Mouse (Mus musculus) cerebellum, adult 11-12 months (tissue): ENCODE measurements around the gene Sh3pxd2a.
"Not testable (repeated sequence)": the region's sequence is repeated elsewhere in the genome, so short reads cannot be mapped to it uniquely, and the experiment has no call there.

ENCODE experiments used
- DNase-seq: peaks from one replicate; pipeline ENCODE4 v3.0.0; 2022

Gene Sh3pxd2a

DNA sequence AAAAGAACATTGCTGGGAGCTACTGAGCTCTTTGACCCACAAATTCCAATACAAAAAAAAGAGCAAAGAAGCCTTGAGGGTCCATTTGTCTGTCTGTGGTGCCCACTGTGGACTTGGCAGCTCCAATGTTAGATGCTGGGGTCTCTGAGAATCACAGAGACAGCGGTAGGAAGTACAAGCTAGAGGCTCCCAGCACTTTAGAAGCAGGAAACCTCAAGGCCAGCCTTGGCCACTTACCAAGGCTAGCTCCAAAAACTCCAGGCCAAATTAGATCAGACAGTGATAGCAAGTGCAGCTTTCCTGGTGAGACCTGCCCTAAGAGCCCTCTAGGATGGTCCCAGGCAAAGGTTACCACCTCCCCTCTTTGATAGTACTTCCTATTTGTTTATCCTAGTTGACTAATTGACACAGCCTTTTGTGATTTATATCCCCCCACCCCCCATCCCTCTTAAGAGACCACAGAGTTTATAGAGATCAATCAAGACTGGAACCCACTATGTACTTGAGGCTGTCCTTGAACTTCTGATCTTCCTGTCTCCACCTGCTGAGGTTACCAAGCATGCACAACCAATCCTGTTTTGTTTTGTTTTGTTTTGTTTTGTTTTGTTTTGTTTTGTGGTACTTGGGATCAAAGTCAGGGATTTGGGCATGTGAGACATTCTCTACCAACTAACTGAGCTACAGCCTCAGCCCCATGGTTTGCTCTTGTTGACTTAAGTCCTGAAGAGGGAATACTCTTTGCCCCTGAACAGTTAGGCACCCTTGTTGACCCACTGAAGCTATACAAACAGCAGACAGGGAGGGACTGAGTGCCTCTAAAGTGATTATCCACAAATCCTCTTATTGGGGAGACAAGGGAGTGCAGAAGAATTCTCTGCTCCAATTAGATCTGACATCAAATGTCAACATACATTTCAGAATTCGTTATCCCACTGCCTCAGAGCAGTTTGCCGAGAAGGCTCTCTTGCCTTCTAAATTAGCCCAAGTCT, 60.5 kb downstream of the Sh3pxd2a start:
- no peak for DNase-seq

DNA sequence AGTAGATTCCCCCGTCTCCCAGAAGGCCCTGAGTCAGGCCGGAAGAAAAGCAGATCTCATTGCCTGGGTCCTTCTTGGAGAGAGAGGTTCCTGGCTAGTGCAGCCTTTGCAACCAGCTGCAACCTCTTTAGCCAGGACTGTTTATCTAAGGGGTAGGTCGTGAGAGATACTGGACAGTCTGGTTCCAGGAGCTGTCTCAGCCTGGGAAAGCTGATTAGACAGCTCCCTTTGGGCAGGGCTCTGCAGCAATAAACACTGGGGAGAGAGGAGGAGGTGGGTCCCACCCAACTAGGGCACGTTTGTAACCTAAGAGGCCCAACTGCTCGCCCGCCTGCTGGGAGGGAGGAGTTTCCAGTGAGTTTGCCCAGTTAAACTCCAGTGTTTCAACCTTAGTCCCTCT, 61.2 kb downstream of the Sh3pxd2a start:
- no peak for DNase-seq

DNA sequence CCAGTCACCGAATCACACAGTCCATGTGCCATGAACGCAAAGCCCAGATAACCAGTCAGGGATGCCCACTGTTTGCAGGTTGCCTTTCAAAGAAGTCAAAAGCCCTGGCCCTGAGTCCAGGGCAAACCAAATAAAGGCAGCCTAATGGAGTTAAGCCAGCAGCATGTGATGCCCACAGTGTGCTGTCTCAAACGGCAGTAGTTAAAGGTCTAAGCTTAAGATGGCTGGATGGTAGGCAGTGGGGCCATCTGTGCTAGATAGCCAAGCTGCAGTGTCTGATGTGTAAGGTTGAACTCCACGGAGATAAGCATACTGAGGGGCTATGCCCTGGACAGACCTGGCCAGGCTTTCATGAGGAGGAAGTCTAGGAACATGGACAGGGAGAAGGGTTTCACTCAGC, 61.7 kb downstream of the Sh3pxd2a start:
- DNase-seq: no peak

DNA sequence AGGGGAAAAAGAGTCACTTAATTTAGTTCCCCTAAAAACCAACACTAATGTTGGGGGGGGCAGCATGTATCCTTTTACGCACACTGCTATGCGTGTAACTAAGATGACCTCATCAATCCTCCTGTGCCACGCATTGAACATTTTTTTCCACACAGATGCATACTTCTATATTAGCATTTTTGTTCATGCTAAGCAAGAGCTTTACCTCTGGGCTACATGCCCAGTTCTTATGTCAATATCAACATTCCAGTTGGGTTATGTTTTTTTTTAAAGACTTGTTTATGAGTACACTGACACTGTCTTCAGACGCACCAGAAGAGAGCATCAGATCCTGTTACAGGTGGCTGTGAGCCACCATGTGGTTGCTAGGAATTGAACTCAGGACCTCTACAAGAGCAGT, 64.5 kb downstream of the Sh3pxd2a start:
- DNase-seq: no peak

DNA sequence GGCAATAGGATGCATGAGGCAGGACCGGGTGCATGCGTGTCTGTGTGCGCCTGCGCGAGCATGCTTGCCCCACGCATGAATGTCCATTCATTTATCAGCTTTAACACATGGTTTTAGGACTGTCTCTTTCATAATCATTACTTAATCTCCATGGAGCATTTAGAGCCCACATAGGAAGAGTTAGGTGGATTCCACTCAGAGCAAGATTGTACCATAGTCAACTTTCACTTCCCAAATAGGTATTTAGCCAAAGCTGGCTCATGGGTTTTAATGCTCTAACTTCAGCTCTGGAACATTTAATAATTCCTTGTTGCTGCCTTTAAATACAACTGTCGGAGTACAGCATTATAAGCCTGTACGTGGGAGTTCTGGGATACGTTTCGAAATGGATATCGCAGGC, 65.2 kb downstream of the Sh3pxd2a start:
- no peak for DNase-seq

DNA sequence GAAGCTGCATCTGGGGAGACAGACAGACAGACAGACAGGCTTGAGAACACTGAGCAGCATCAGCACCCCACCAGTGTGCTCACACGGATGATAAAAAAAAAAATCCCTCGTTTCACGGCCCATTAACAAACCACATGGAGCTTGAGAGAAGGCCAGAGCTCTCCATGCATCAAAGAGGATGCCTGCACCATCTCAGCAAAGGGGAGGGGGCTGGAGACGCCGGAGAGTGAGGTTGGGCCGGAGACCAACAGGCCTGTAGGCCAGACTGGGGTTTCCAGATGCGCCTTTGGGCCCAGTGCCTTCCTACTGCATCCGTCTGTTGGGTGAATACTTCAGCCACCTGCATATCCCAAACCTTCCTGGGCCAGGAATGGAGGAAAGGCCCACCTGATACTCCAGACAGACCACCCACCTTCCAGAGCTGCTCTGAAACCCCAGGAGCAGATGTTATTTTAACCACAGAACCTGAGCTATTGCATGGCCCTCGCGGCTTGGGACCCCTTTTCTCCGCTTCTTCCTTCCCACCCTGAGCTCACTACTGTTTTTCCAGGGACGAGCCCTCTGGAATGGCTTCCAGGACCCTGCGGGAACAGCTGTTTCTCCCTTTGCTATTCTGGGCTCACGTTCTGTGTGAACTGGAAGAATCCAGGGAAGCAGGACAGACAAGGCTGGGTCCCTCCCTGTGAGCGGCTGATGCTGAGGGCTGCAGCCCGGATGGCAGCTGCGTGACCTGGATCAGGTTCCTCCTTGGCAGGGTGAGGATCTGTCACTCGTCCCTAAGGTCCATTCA, 66.1 kb downstream of the Sh3pxd2a start:
- DNase-seq: no peak

DNA sequence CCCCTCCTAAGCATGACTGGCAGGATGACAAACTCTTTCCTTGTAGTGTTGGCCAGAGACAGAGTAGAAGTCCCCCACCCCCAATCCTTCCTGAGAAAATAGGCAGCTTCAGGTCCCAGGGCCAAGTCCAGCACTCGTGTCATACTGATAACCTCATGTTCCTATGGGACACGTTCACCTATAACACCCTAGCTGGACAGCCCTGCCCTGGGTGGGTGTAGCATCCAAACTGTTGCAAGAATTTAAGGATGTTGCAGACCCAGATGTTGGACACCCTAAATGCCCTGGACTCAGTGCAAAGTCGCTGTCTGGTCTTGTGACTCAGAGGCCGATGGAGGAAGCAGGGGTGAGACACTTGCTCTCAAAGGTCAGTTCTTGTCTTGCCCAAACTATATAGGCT, 68.9 kb downstream of the Sh3pxd2a start:
- DNase-seq: no peak

DNA sequence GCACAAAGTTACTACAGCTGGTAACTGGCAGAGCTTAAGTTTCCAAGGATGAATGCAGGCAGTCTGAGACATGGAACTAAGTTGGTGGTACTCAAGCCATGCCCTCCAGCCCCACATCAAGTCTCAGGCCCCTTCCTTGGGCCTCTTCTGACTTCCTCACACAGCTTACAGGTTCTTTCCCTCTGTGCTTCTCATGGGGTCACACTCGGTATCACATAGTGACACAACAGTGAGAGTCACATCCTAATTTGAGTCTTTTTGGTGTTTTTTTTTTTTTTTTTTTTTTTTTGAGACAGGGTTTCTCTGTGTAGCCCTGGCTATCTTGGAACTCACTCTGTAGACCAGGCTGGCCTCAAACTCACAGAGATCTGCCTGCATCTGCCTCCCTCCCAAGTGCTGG, 69.4 kb downstream of the Sh3pxd2a start:
- DNase-seq: not testable (repeated sequence)

DNA sequence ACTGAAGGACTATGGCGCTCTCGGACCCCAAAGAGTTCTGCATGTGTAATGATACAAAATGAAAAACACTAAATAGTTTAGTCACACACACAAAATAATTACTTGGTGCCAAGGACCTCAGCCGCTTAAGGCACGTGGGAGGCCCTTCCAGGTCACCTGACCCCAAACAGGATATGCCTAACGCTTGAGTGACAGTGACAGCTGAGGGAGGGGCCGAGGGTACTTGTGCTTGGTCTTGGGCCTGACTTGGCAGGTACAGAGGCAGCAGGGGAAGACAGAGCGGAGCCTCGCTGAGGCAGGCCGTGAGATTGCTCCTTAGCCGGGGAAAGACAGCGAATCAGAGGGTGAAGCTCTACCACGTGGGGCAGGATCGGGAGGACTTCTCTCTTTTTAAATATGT, 73.3 kb downstream of the Sh3pxd2a start:
- DNase-seq: no peak

DNA sequence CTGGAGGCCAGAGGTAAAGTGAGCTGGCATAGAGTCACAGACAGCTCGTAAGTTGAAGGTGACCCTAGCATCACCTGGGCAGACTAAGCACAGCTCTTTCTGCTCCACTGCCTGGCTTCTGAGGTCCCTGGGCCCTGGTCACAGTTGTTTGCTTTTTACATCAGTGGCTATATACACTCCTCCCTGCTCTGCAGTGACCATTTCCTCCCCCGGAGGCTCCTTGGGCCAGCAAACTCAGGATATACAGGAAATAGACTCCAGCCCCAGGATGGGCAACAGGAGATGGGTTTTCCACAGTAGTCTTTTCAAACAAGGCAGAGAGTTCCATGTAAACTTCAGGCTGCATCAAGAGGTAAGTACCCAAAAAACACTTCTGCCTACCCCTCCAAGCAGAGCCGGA, 76.3 kb downstream of the Sh3pxd2a start:
- DNase-seq: no peak

DNA sequence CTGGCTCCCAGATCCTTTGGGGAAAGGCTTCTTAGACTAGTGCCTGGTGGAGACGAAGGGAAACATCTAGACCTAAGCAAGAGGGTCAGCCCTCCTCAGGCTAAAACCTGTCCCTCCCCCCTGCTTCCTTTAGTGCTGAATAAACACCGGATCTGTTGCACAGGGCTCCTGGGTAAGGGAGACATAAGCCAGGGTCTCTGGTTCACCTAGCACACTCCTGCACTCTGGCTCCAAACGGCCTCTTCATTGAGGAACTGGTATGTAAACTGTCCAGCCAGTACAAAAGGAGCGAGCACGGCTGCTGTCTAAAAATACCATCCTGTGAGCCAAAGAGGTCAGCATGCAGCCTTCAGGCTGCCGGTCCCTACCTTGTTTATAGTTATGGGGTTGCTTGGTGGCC, 76.8 kb downstream of the Sh3pxd2a start:
- no peak for DNase-seq

DNA sequence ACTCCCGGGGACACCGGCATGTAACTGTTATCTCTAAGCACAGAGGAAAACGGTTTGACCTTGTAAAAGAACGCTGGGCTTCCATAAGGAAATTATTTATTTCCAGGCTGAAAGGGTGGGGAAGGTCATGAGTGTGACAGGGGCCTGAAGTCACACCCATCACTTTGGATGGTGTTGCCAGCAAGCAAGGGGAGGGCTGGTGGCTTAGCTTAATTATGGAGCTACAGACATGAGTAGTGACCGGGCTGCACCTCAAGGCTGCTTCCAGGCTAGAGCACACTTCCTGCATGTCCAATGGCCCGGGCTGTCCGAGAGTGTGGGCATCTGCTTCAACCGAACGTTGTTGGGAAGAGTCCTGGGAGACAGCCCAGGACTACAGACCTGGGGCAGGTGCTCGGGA, 78.2 kb downstream of the Sh3pxd2a start:
- no peak for DNase-seq

DNA sequence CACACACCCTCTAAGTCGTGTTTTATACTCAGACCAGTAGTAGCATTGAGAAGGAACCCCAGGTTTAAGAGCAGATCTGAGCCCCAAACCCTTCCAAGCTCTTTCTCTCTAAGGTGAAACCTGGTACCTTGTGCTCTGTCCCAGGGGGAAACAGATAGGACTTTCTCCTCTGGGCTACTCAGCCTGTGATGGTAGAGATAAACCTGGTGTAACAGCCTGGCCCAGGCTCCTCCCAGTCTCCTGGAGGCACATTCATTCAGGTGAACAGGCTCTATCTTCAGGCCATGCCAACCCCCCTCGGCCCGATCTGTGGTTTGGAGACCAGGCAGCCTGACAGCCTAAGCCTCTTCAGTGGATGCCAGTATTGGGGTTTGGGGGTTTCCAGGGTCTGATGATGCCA, 79.6 kb downstream of the Sh3pxd2a start:
- DNase-seq: no peak

DNA sequence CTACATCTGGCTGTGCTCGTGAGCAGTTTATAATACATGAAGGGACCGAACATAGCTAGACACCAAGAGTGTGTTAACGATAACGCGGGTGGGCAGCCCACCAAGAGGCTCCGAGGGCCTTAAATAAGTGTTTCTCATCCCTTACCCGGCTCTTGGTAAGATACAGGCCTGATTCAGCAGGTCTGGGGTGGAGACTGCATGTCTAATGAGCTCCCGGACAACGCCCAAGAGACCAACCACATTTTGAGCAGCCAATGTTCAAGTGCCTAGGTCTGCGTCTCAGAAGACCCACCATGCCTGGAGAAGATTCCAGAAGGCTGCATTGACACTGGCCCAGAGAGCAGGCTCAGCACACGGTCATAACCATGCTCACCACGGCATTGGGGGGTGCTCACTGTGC, 80.2 kb downstream of the Sh3pxd2a start:
- no peak for DNase-seq

DNA sequence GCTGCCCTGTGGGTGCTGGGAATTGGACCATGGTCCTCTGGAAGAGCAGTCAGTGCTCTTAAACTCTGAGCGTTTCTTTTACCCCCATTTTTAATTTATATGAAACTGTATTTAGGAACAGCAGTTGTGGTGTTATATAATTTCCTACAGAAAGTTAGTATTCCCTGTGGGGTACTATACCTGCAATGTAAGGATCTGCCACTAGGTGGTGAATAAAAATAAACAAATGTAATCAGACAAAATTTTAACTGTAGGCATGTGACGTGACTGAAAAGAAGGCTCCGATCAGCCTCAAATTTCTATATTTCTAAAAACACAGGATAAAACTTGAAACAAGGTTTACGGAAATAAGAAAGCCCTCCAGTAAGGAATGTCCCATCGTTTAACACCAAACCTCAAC, 81.9 kb downstream of the Sh3pxd2a start:
- DNase-seq: no peak

DNA sequence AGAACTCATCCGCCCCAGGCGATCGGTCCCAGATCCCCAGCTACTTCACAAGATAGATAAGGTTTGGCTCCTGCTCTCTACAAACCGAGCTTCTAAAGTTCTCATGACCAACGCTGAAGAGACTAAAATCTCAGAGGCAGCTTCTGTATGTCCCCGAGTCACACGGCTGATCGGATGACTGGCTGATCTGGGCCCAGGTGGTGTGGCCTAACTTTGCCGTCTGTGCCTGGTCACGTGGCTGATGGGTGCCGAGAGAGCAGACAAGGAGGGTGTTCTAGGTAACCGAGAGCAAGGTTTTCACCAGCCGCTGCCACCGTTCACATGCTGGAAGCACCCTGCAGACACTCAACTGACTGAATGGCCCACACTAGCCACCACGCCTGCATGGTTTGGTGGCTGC, 83.2 kb downstream of the Sh3pxd2a start:
- no peak for DNase-seq

DNA sequence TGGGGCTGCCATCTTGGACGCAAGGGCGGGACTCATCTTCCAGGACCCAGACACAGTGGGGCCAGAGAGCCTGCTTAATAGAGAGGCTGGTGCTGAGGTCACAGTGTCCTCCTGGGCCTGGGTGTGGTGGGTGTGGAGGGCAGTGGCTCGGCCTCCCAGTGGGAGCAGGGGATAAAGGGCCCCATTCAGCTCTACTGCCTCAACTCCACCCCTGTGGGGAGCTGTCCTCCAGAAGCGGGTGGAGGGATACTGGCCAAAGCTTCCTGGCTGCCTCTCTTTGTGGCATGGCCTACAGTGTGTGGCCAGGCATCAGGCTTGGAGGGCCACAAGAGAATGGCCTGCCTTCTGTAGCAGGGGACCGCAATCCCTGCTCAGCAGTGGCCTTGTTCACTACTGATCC, 85.1 kb downstream of the Sh3pxd2a start:
- no peak for DNase-seq

DNA sequence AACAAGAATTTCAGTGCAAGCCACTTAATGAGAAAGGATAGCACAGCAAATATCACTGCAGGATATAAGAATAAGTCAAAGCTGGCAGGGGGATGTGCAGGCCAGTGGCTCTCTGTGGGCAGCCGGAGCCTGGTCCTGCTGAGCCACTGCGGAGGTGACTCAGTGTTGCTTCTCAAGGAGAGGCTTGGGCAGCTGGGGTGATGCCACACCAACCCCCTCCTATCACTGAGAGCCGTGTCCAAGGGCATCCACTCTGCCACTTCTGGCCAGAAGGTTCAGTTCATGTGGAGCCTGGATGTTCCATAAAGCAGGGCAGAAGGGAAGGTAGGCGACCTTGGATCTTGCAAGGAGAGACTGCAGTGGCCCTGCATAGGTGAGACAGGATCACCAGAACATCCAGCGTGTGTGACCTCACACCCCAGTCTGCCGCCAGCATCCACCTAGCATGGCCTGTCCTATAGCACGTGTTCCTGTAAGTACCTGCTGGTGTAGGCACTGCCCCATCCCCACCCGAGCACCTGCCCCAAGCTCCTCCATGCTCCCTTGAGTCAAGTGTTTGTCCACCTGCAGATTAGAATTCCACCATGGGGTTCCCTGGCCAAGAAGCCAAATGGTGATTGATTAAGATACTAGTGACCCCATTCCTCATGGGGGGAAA, 89.2 kb downstream of the Sh3pxd2a start:
- DNase-seq: no peak

DNA sequence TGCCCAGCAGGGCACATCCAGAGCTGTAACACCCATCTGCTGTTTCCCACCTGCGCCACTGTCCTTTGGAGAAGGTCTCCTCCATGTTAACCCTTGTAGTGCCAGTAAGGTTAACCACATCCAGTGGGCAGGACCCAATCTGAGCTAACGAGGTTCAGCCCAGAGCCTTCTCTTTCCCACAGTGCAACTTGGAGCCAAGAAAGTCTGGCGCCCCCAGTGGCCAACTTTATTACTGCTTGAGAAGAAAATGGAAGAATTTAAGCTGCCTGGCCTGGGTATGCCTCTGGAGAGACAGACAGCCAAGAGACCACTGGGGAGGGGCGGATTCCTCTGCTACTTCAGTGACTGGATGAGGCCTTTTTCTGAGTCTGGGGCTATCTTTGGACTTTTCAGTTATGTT, 89.8 kb downstream of the Sh3pxd2a start:
- DNase-seq: no peak

DNA sequence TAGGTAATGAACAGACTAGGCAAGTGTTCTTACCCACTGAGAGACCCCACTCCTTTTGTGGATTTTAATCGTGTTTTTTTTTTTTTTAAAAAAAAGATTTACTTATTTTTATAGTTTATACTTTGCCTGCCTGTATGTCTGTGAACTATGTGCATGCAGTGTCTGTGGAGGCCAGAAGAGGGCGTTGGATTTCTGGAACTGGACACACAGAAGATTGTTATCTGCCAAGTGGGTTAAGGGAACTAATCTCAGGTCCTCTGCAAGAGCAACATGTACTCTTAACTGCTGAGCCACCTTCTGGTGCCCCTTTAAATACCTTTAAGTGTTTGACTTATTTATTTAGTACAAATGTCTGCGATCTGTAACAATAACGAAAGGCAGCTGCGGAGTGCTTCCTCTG, 92.2 kb downstream of the Sh3pxd2a start:
- DNase-seq: no peak

DNA sequence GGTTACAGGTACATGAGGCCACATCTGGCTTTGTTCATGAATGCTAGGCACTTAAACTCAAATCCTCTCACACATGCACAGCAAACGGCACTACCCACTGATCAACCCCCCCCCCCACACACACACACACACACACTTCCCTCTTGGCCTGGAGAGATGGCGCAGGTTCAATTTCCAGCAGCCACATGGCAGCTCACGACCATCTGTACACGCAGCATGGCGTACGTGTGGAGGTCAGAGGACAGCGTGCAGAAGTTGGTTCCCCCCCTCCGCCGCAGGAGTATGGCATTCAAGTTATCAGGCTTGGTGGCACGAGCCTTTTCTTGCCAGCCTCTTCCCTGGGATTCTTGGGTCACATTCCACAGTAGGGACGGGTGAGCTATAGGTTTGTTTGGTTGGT, 92.7 kb downstream of the Sh3pxd2a start:
- DNase-seq: no peak

DNA sequence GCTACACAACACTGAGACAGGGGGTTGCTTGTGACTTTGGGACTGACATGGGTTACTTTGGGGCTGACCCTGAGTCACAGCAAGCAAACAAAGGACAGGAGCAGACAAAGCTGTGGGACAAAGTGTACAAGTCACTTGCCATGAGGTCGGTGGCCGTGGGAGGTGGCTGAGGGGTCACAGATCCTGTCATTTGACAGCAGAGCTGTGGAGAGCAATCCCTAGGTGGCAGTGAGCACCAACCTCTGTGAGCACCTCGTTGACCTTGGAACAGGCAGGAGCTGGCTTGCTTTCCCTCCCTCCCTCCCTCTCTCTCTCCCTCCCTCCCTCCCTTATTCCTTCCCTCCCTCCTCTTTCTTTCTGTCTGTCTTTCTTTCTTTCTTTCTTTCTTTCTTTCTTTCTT, 95.2 kb downstream of the Sh3pxd2a start:
- DNase-seq: no peak

DNA sequence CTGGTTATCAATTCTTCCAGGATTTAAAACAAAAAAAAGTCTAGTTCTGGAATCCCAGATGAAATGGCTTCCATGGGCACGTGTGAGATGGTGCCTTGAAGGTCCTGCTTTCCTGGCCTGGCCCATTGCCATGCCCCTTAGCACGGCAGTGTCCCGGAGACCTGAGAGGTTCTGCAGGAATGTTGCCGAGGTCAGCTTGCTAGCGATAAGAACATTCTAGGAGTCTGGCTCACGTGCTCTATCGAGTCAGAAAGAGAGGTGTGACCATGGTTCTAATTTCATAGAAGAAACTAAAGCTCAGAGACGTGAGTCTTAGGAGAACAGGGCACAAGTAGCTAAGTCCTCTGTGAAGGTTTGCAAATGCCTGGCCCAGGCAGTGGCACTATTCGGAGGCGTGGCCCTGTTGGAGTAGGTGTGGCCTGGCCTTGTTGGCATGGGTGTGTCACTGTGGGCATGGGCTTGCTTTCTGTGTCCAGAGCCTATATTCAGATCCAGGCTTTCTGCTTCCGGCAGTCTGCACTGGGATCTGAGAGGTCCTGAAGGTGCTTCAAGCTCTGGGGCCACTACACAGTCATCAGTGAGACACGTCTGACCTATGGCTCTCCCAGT, 96.8 kb downstream of the Sh3pxd2a start:
- peak; percentile 31 for DNase-seq
